Mouse (Mus musculus): ENCODE data around the gene Cfap299.

DNA sequence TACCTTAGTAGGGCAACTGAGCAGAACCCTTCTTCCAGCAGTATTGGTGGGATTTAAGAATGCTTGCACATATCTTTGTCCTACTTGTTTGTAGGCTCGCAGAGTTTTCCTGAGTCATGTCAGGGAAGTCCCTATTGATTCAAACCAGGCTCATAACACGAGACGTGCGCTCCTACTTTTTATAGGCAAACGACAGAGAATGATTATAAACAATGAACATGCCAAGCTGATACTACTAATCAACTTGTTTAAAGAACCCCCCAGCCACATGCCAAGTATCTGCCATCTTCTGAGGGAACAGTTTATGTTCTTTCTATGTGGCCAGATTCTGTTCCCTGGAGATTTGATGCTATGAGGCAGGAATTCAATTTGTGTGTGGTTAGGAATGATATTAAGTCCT lies 251.7 kb downstream of the Cfap299 start:
- TF ChIP-seq CTCF (IDR thresholded peaks at IDR 0.05; ENCODE audit: low read depth, low read length) (no peak), POLR2A (IDR thresholded peaks at IDR 0.05; ENCODE audit: borderline replicate concordance, low read depth, low read length) (no peak)
